Mouse (Mus musculus) CH12F3 (cell line): ENCODE results near the gene Slc16a8.

Experiments used
- in situ Hi-C: fragments of 300-500 bp; cut with MboI; formaldehyde crosslinking; loops from 2 replicates; pipeline ENCODE4 v1.14.3; 2020; ENCODE audit warnings: low sequenced_read_pairs

The Slc16a8 gene

GRCm38 (mm10) chr15:79223641-79224040, 30.9 kb downstream of the Slc16a8 start:
- in situ Hi-C loops: no loop called here

GRCm38 (mm10) chr15:79219572-79219971, 35.0 kb downstream of the Slc16a8 start:
- in situ Hi-C loops: no loop called here

- in situ Hi-C loops: no loop called here
These were observed 38.4 kb downstream of the Slc16a8 start for GRCm38 (mm10) chr15:79216191-79216590.

- in situ Hi-C loops: no loop called here
These were observed 41.0 kb downstream of the Slc16a8 start for GRCm38 (mm10) chr15:79213591-79213990.

GRCm38 (mm10) chr15:79212750-79213446, 41.7 kb downstream of the Slc16a8 start:
- in situ Hi-C loops: no loop called here

- in situ Hi-C loops: no loop called here
These were observed 44.2 kb downstream of the Slc16a8 start for GRCm38 (mm10) chr15:79210357-79210756.

- in situ Hi-C loops: no loop called here
These were observed 45.7 kb downstream of the Slc16a8 start for GRCm38 (mm10) chr15:79208758-79209439.

GRCm38 (mm10) chr15:79208211-79208610, 46.4 kb downstream of the Slc16a8 start:
- in situ Hi-C loops: no loop called here

GRCm38 (mm10) chr15:79202575-79202974, 52.0 kb downstream of the Slc16a8 start:
- in situ Hi-C loops: no loop called here

GRCm38 (mm10) chr15:79201491-79202150, 52.9 kb downstream of the Slc16a8 start:
- in situ Hi-C loops: no loop called here
